Mouse (Mus musculus) brain, embryonic 14.5 days (tissue): ENCODE measurements around the gene Hic1.

Experiments
- CTCF ChIP-seq: fragments of 200-500 bp; IDR thresholded peaks from 2 replicates; pipeline ENCODE4 v1.5.1; 2012; ENCODE audit warnings: inconsistent platforms, mild to moderate bottlenecking, moderate library complexity, borderline replicate concordance; ENCODE audit not compliant: insufficient read depth, insufficient read length; ENCODE audit errors: extremely low read depth
- POLR2A ChIP-seq: fragments of 200-500 bp; IDR thresholded peaks from 2 replicates; pipeline ENCODE4 v1.6.1; 2012; ENCODE audit warnings: mild to moderate bottlenecking, inconsistent platforms, borderline replicate concordance; ENCODE audit not compliant: poor library complexity, insufficient read depth, insufficient read length, severe bottlenecking; ENCODE audit errors: extremely low read depth

GRCm38 (mm10) chr11:75133951-75134350 lies 35.4 kb downstream of the Hic1 start:
- TF ChIP-seq POLR2A (no peak), CTCF (no peak)
